Mouse (Mus musculus) embryo, embryonic 10.5 days (tissue): ENCODE data around the gene Lrmda.

Experiments
- DNase-seq: peaks from one replicate; pipeline ENCODE4 v3.0.0-alpha.2; 2015; ENCODE audit warnings: low spot score

Lrmda gene

DNA sequence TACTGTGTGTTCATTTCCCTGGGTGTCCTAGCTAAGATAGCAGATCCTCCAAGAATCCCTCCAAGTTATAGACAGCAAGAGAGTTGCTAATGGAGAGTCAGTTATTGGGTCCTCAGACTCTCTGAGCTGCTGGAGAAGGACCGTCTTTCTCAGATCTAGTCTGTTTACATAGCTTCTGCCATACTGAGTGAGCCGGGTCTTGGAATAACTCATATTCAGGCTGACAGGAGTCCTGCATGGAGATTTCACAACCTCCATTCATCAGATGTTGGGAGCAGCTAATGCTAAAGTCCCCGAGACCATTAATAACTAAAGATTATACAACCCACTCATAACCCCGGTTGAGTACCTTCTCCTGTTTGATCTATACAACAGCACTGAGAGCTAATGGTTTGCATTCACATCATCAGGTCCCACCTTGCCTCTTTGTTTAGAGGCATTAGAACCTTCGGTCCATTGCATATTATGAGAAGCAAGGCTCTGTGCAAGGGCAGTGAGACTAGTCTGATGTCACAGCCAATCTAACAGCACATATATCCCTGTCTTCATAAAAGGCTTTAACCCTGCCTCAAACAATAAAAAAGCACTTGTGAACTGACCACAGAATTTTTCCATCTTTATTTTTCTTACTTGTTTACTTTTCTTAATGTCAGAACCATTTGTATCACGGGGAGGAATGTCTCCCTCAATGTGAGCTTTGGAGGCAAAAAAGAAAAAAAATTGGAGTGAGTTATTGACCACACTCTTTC is 1037.9 kb downstream of the Lrmda start:
- DNase-seq, result no peak

GRCm38 (mm10) chr14:23057987-23058386 is 1038.5 kb downstream of the Lrmda start:
- no peak for DNase-seq

DNA sequence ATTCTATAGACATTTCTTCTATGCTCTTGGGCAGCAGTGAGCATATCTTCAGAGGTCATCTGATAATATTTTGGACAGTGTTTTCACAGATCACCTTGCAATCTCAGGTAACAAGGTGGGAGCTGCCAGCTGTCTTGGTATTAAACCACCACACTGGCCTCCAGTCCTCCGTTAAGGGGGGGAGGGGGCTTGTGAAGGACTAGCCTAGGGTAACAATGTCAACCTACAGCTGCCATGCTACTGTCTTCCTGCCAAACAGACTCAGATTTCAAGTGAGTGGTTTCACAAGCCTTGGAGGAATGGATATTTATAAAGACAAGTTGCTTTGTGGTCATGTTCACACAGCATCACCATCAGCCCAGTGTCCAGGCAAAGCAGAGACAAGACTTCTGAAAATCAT is 1059.2 kb downstream of the Lrmda start:
- DNase-seq, result no peak

GRCm38 (mm10) chr14:23084241-23084773 is 1064.8 kb downstream of the Lrmda start:
- DNase-seq, result no peak

DNA sequence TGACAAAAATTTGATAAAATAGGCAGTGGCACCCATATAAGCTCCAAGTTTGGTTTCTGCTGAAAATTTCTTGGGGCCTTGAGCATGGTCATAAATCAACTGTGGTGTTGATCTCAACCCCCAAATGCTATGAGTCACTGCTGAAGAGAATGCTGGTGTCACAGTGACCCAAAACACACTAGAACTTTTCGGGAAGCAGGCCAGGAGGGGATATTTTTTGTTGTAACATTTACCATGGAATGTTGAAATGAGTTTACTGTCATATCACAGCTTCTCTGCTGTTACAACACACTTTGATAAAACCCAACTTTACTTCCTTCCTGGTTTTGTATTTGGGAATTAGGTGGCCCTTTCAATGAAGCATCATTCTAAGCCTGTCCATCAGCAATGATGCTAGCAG is 1065.3 kb downstream of the Lrmda start:
- no peak for DNase-seq

DNA sequence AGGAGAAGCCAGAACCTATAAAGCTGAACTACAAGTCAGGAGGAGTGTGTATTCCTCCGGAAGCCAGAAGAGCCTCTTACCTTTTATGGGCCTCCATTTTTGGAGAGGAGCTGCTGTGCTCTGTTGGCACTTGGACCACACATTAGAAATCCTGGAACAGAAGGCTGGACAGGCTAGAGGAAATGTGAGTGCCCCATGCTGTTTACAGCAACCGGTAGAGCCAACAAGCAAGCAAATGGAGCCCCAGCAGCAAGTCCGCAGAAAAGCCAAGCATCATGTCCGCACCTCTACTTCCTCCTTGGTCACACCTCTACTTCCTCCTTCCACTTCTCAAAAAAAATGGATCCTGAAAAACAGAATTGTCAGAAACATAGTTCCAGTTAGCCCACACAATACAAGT is 1073.8 kb downstream of the Lrmda start:
- no peak for DNase-seq

GRCm38 (mm10) chr14:23094546-23095157 is 1075.1 kb downstream of the Lrmda start:
- peak; percentile 15 for DNase-seq

DNA sequence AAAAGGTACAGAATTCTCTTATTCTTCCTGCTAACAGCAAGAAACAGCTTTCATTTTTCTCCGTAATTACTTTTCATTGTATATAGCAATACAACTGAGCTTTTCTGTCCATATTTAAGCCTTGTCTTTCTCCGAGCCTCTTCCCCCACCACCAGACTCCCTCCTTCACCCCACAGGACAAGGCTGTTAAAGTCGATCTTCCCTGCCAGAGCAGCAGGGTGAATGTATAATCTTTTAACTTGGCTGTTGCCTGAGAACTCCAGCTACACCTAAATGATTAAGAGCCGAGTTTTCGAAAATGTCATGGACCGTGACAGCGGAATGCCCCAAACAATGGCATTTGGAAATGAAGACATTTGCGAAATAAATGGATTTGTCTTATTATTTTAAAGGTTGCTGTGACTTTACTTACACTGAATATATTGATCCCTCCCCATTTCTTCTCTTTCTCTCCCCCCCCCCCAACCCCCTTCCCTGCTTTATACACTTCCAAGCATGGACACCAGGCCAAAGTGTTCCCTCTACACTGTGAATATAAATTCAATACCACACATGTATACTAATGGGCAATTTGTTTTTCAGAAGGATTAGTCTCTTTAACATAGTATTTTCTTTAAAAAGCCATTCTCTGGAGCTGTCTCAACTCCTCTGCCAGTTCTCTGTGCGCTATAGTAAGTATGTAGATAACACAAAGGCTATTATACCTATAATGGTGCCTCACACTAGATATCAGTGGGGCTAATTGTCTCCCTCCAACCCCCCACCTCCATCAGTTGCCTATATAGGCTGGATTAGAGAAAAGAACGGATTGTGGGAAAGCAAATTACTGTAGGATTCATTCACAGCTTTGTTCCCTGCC is 1075.9 kb downstream of the Lrmda start:
- no peak for DNase-seq

DNA sequence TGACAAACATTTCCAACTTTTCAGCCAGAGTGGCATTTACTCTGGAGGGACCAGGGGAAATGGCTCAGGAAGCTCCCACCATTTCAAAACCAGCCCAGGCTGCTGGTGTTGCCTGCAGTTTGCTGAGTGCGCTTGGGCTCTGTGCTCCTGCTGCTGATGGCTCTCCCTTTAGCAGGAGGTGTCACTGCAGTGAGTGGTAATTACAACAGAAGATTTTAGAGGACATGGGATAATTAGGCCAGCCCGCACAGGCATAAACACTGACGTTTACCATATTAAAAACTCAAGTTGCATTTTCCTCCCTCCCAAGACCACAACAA is 1076.5 kb downstream of the Lrmda start:
- no peak for DNase-seq

DNA sequence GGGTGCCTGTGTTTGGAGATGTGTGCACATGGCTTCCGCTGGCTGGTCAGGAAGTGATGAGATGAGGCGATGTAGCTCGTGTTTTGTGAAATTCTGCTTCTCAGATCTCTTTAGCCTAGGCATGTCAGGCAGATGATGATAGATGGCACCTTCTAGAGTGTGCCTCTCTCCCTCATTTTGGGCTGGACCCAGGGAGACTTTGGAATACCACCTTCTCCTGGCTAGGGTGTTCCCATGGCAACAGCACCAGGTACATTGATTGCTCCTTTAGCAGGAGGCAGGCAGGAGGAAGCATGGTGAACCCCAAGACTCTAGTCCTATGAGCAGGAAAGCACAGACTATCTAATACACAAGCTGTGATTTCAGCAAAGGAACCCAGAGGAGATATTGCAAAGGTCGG is 1076.9 kb downstream of the Lrmda start:
- DNase-seq, result no peak
